Mouse (Mus musculus): ENCODE measurements around the gene Plpp7.

Plpp7 gene

GRCm38 (mm10) chr2:32142368-32142767 is 47.0 kb downstream of the Plpp7 start:
- no peak for DNase-seq

DNA sequence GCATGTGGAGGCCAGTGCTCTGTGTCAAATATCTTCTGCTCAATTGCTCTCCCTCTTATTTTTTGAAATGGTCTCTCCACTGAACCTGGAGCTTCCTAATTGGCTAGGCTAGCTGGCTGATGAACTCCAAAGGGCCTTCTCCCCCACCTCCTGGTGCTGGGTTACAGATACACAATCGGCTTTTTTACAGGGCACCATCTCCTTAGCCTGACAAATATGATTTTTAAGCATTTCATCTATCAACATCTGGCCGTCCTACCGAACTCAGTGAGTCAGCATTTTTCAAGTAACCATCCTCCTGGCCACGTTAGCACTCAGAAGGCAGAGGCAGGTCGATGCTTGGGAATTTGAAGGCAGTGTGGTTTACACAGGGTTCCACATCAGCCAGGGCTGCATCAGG is 49.3 kb downstream of the Plpp7 start:
- no peak for DNase-seq

DNA sequence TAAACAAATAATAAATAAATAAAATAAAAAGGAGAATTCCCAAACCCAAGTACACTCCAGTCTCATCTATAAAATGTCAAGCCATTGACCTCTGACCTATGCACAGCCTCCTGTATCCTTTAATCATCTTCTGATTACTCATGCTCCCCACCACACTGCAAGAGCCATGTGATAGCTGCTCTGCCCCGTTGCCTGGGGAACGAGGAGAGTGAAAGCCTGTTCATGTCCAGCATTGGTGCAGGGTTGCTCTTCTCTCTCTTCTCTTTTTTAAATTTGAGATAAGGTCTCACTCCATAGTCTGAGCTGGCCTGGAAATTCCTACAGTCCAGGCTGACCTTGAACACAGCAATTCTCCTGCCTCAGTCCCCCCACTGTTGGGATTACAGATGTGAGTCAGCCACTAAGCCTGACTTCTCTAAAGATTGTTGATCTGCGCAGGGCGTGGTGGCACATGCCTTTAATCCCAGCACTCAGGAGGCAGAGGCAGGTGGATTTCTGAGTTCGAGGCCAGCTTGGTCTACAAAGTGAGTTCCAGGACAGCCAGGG is 51.4 kb downstream of the Plpp7 start:
- DNase-seq, result no peak

DNA sequence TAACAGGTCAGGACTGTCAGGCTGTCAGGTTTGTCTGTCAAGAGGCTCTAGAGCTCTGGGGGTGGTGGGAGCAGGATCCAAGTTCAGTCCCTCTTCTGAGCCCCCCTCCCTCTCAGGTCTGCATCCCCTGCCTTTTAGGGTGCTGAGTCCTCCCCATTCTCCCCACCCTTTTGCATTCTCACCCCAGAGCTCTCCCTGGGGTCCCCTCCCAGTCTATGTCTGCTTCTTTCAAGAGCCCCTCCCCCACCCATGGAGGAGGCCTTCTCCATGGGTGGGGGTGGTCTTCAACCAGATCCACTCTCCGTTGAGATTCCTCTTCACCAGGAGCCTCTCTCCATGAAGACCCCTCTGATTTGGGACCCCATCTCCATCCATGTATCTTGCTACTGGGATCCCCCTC is 54.8 kb downstream of the Plpp7 start:
- DNase-seq, result no peak

DNA sequence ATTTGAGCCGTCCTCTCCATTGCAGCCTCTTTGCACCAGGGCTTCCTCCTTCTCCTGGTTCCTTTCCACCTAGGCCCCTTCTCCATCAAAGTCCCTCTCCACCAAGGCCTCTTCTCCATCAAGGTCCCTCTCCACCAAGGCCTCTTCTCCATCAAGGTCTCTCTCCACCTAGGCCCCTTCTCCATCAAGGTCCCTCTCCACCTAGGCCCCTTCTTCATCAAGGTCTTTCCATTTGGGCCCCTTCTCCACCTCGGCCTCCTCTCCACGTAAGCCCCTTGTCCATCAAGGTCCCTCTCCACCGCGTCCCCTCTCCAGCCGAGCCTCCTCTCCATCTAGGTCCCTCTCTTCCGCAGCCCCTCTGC is 55.2 kb downstream of the Plpp7 start:
- no peak for DNase-seq

- DNase-seq, result peak; percentile 83
These were observed 55.8 kb downstream of the Plpp7 start, which contains the start of gene Prrc2b for GRCm38 (mm10) chr2:32150924-32151659. Gene Prrc2b (plus strand): TSS chr2:32151082.

GRCm38 (mm10) chr2:32151660-32152366 is 56.5 kb downstream of the Plpp7 start:
- DNase-seq, result peak; percentile 46

DNA sequence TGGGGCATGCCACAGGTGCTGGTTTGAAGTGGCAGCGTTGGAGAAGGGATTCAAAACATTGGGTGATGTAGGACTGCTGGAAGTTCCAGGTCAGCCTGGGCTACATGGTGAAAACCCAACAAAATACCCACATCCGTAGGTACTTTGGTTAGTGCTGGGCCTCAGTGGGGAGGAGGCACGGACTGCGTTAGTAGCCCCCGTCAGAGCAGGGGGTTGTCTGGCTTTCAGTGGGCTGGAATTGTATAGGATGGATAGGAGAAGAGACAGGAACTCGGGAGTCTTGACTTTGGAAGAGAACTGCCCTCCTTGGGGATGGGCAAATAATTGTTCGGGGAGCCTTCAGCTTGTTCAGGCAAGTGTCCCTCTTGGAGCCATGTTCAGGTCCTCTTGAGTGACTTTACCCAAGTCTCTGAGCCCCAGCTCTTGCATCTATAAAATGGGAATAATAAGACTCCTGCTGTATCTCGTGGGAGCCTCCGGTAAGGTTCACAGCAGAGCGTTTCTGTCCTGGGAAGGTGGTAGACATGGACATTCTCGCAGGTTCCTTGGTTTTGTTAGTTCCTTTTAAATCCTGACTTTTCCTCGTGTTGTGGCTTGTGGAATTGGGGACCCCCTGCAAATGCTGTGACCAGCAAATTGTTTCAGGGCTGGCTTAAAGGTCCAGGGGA is 57.2 kb downstream of the Plpp7 start:
- no peak for DNase-seq

DNA sequence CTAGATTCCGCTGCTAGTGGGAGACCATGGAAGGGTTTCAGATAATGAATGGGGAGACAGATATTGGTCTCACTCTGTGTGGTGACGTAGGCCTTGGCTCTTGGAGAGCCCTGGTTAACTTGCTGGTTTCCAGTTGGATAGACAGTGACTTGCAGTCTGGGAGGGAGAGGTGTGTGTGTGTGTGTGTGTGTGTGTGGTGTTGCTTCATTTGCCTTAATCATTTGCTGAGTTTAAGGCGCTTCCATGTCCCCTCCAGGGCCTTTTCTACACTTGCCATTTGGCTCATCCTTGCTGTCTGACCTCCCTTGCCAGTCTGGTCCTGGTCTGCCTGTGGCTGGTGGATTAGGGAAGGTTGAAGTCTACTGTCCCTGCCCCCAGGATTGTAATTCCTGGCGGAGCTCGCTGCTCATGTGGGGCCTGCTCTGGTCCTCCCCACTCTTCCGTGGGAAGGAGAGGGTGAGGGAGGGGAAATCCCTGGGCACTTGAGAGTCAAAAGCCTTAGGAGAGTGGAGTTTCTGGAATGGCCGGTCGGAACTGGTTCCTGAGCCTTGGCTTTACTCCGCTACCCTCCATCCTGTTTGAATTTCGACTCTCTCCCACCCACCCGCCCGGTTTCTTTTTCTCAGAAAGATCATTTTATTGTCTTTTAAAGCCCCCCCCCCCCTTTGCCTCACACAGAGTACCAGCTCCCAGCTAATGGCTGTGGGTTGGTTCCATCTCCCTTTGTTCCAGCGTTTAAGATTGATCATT is 57.9 kb downstream of the Plpp7 start:
- DNase-seq, result no peak

DNA sequence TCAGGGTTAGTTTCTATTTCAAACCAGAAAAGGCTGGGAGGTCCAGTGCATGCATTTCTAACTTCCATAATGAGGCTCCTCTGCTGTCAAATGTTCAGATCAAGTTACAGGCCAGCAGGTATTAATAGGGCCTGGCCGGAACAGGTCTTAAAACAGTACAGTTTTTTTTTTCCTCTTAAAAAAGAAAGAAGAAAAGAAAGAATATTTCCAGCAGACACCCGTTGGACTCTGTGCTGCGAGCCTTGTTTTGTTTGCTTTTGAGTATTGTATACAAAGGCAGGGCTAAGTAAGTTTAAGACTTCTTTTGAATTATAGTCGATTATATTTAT is 58.4 kb downstream of the Plpp7 start:
- no peak for DNase-seq

- no peak for DNase-seq
These were observed 59.1 kb downstream of the Plpp7 start for GRCm38 (mm10) chr2:32154334-32154997.

DNA sequence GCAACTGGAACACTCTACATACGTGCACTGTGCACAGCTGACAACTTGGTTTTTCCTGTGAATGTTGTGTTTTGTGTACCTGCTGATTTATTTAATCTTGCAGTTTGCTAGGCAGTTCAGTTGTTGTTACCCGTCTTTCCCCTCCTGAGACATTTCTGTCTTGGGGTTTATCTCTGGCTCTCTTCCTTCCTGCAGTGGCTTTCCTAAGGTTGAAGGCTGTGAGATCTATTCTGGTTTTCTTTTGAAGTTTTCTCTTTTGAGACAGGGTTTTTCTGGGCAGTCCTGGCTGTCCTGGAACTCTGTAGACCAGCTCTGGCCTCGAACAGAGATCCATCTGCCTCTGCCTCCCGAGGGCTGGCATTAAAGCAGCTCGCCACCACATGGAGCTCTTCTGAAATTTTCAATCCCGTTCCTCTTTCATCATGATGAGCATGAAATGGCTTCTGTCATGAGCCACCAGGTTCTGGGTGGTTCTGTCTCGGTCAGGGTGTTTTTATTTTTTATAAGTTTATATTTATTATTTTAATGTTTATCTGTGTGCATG is 59.7 kb downstream of the Plpp7 start:
- DNase-seq, result no peak

- no peak for DNase-seq
These were observed 60.3 kb downstream of the Plpp7 start for GRCm38 (mm10) chr2:32155614-32156013.

DNA sequence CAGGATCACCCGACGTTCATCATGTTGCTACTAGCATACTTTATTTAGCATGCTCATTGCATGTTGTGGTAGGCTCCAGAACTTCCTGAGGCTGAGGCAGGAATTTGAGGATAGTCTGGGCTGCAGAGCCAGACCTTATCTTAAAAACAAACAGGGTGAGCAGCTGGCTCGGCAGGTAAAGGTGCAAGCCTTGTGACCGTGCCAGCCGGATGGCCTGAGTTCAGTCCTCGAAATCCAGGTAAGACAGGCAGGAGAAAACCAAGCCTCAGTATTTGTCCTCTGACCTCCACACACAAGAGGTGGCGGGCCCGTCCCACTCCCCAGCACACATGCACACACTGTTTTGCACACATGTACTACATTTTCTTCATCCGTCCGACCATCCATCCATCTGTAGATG is 61.3 kb downstream of the Plpp7 start:
- no peak for DNase-seq

- DNase-seq, result no peak
These were observed 62.0 kb downstream of the Plpp7 start for GRCm38 (mm10) chr2:32157328-32157727.

- no peak for DNase-seq
These were observed 63.4 kb downstream of the Plpp7 start for GRCm38 (mm10) chr2:32158616-32159239.
